Mouse (Mus musculus): Measurements from ENCODE around the gene Mob4.

DNA sequence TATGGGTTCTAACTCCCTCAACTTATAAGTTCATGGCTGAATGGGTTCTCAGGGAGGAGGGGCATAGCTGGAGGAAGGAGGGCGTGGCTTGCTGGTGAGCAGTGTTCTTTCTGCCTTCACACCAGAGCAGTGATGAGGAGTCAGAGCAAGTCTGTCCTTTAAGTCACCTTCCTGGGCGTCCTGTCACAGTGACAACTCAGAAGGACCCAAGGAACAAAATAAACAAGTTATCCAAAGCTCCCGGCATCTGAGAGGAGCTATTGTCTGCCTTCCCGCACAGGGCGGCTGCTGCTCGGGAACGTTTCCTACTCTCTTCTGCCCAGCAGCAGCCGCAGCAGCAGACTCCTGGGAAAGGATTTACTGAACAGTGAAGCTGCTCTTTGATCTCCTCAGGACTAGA lies 61.0 kb downstream of the Mob4 start:
- no peak for TF ChIP-seq CTCF (IDR thresholded peaks at IDR 0.05; ENCODE audit: insufficient read depth, low read length)
- TF ChIP-seq POLR2A (IDR thresholded peaks at IDR 0.05; ENCODE audit: borderline replicate concordance, extremely low read depth, low read depth, low read length), result no peak

Measured in lung, adult 2 months (tissue).